Mouse (Mus musculus): ENCODE results near the gene Tril.

- TF ChIP-seq EP300 (IDR thresholded peaks at IDR 0.05; ENCODE audit: low read depth) (no peak), CTCF (IDR thresholded peaks at IDR 0.05; ENCODE audit: low read depth) (no peak)
Measured at GRCm38 (mm10) chr6:53808801-53809200, 11.8 kb downstream of the Tril start.
